In genomic region chr13:94205234-94205633, GRCm38 (mm10) we compare ENCODE assay signal across 8 mouse cellular contexts.
DNase-seq lines count a peak whose midpoint lies in the region; ATAC-seq lines count a peak whose summit lies in the region.

No protein-coding gene starts in this region.

- peaks cover 2% of the 10 kb centered on the region for H3K36me3 ChIP-seq in heart, embryonic 11.5 days (ENCODE audit: control insufficient read depth, insufficient read depth, low read length)
- peaks cover 40% of the 10 kb centered on the region for H3K36me3 ChIP-seq in midbrain, embryonic 14.5 days (ENCODE audit: control insufficient read depth, insufficient read depth, low read length)

- H3K27ac ChIP-seq in heart, embryonic 11.5 days (ENCODE audit: low read depth, low read length), result no peak overlapping the region
- H3K27ac ChIP-seq in midbrain, embryonic 14.5 days (replicated peaks; ENCODE audit: low read depth, low read length), result no peak overlapping the region

- no peak overlapping the region for H3K9ac ChIP-seq in heart, embryonic 11.5 days (ENCODE audit: low read depth, low read length)
- no peak overlapping the region for H3K9ac ChIP-seq in midbrain, embryonic 14.5 days (replicated peaks; ENCODE audit: low read length)

- no peak overlapping the region for H3K4me2 ChIP-seq in heart, embryonic 11.5 days
- no peak overlapping the region for H3K4me2 ChIP-seq in midbrain, embryonic 14.5 days (ENCODE audit: low read length)

- H3K4me3 ChIP-seq in heart, embryonic 11.5 days (ENCODE audit: low read depth, low read length), result no peak overlapping the region
- no peak overlapping the region for H3K4me3 ChIP-seq in midbrain, embryonic 14.5 days (replicated peaks; ENCODE audit: low read depth, low read length)

- no peaks in the 10 kb centered on the region for H3K4me1 ChIP-seq in heart, embryonic 11.5 days (ENCODE audit: control insufficient read depth, insufficient read depth, low read length)
- no peaks in the 10 kb centered on the region for H3K4me1 ChIP-seq in midbrain, embryonic 14.5 days (ENCODE audit: control insufficient read depth, insufficient read depth, low read length)

- 13% methylated on average over 6 of the region's 6 CpGs for WGBS in heart, embryonic 11.5 days (ENCODE audit: insufficient replicate concordance)
- WGBS in midbrain, embryonic 14.5 days, result 10% methylated on average over 6 of the region's 6 CpGs

- intact Hi-C loops in heart, postnatal 14 days (cut with DNase I), result loop anchor here (1.0 to 5.0 kb wide), 3 partner anchors 58 to 412 kb away; no protein-coding TSS in a partner anchor

- no peak for ATAC-seq in heart, embryonic 11.5 days (replicated peaks; ENCODE audit: insufficient number of reproducible peaks, low FRiP score, low TSS enrichment)
- ATAC-seq in midbrain, embryonic 14.5 days (ENCODE audit: low FRiP score, low TSS enrichment), result peak; percentile 63; the same call in 1 of the 2 replicates
- no peak for ATAC-seq in erythroid progenitor cell, adult 5-6 weeks (replicated peaks; ENCODE audit: low FRiP score, poor library complexity, severe bottlenecking)

- no peaks in the 10 kb centered on the region for H3K27me3 ChIP-seq in heart, embryonic 11.5 days (ENCODE audit: control insufficient read depth, insufficient read depth, low read length)
- H3K27me3 ChIP-seq in midbrain, embryonic 14.5 days (ENCODE audit: control insufficient read depth, insufficient read depth, low read length), result no peaks in the 10 kb centered on the region

- no peaks in the 10 kb centered on the region; the same call in 1 of the 2 replicates for H3K9me3 ChIP-seq in heart, embryonic 11.5 days (replicated peaks; ENCODE audit: control insufficient read depth, low read length)
- H3K9me3 ChIP-seq in midbrain, embryonic 14.5 days (ENCODE audit: control insufficient read depth, low read length), result no peaks in the 10 kb centered on the region; the same call in 1 of the 2 replicates

- DNase-seq in heart, adult 9 months (ENCODE audit: low spot score in 2 of 2), result peak; percentile 35 to 39
- DNase-seq in Muller cell, postnatal 12 days (ENCODE audit: inconsistent ontology term), result peak; percentile 30
- DNase-seq in cerebellum, postnatal 10 days, result peak; percentile 82 to 89
- DNase-seq in heart, postnatal 14 days, result peak; percentile 49 to 73
- peak; percentile 62 to 68 for DNase-seq in kidney, postnatal 4 days
- DNase-seq in midbrain, embryonic 14.5 days, result peak; percentile 85

Comparison
In these comparisons a context has a peak if more than half of its experiments do, and no peak if none do; other contexts are left out.
1. DNase-seq: peak in every context shown above with its lines; median percentile 86 in cerebellum, postnatal 10 days; 85 in midbrain, embryonic 14.5 days; 65 in kidney, postnatal 4 days; 61 in heart, postnatal 14 days; 37 in heart, adult 9 months; 30 in Muller cell, postnatal 12 days.